Mouse (Mus musculus): Measurements from ENCODE around the gene Ugt2a2.

- TF ChIP-seq SRF (IDR thresholded peaks at IDR 0.05; ENCODE audit: control insufficient read depth, insufficient read length, low read depth) (no peak), POLR2A (IDR thresholded peaks at IDR 0.05; ENCODE audit: insufficient read length, low read depth) (no peak), POLR2AphosphoS2 (IDR thresholded peaks at IDR 0.05; ENCODE audit: insufficient read length, low read depth) (no peak), USF1 (IDR thresholded peaks at IDR 0.05; ENCODE audit: low read depth) (no peak), TCF3 (IDR thresholded peaks at IDR 0.05; ENCODE audit: insufficient read length, low read depth) (no peak), CEBPB (IDR thresholded peaks at IDR 0.05; ENCODE audit: insufficient read depth, poor library complexity, severe bottlenecking) (no peak), REST (IDR thresholded peaks at IDR 0.05; ENCODE audit: insufficient read depth, insufficient read length) (no peak), MAX (IDR thresholded peaks at IDR 0.05; ENCODE audit: low read depth) (no peak)
These were observed 8.7 kb upstream of the Ugt2a2 start, which contains the start of gene Ugt2a1 for GRCm38 (mm10) chr5:87490771-87491170.

Data from myocyte (in vitro differentiated cells).